Mouse (Mus musculus): Measurements from ENCODE around the gene Uggt1. TPM values are rescaled to one million over a fixed set of nuclear protein-coding genes. Genes with fewer than 3 reads are reported as not detected.

Uggt1 gene
- polyA plus RNA-seq, 1 experiment from 2014 or later = 15.8 TPM

DNA sequence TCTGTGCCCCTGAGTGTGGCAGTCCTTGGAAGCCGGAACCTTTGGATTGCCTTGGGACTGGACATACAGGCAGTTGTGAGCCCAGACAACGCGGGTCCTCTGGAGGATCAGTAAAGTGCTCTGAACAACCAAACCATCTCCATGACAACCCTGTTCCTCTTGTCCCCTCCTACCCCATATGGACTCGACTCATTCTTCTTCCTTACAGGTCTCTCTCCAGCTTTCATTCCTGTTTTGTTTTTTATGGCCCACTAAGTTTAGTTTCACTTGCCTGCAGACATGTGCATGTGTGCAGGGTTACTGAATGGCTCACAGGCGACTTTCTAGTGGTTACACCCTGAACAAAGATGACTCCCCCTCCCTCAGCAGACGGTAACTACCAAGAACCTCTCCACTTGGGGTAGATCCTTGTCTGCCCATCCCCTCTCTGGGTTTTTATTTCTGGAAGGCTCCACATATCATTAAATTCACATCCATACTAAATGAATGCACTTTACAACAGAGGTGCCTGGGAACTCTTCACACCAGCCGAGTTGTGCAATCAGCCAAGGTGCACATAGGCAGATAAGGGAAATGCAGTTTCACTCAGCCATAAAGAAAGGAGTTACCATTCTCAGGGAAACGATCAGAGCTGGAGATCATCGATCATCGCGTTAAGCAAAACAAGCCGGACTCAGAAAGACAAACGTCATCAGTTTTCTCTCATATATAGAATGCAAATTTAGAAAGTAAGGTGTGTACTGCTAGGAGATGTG, 31.3 kb upstream of the Uggt1 start:
- Histone ChIP-seq H3K9me3 (ENCODE audit: low read length) (no peaks in the 10 kb centered on the region), H3K27me3 (ENCODE audit: insufficient read depth, low read length) (no peaks in the 10 kb centered on the region), H3K27ac (ENCODE audit: low read depth) (no peak overlapping the region), H3K4me2 (ENCODE audit: low read depth, low read length) (no peak overlapping the region), H3K4me3 (ENCODE audit: low read depth, low read length) (no peak overlapping the region), H3K4me1 (ENCODE audit: insufficient read depth) (peaks cover 23% of the 10 kb centered on the region), H3K9ac (replicated peaks) (no peak overlapping the region), H3K36me3 (replicated peaks; ENCODE audit: insufficient read depth, low read length) (no peaks in the 10 kb centered on the region)
- TF ChIP-seq EP300 (IDR thresholded peaks at IDR 0.05; ENCODE audit: low read depth) (peak; percentile 45; the same call in 1 of the 2 replicates), CTCF (IDR thresholded peaks at IDR 0.05; ENCODE audit: low read depth) (no peak)
- no peak for ATAC-seq
- no peak for DNase-seq
- 55% methylated on average over 13 of the region's 13 CpGs for WGBS (ENCODE audit: insufficient replicate concordance)

DNA sequence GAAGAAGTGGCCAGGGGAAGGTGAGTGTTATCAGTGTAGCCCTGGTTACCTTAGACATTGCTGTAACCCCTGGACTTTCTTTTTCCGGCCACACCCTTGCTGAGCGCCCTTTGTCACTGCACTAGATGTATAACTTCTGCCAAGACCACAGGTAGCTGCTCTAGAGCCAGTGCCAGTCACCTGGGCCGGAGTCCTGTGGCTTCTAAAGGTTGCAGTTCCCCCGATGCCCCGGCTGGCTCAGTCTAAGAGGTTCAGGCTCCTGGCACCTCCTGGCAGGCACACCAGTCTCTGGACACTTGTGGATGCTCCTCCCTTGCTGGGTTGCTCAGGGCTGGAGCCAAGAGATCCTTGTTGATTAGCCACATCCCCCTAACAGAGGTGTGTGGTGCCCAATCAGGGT, 29.9 kb upstream of the Uggt1 start, which contains the start of gene Neurl3:
Gene Neurl3 (minus strand): TSS at position 225 of the 400 bp plus-strand sequence.
- peaks cover 28% of the 10 kb centered on the region for H3K4me1 ChIP-seq (ENCODE audit: insufficient read depth)
- WGBS (ENCODE audit: insufficient replicate concordance) = 66% methylated on average over 5 of the region's 5 CpGs
- H3K4me3 ChIP-seq (ENCODE audit: low read depth, low read length) = peak within 1 kb of the TSS; percentile 27
- TF ChIP-seq EP300 (IDR thresholded peaks at IDR 0.05; ENCODE audit: low read depth) = no peak
- no peak for TF ChIP-seq CTCF (IDR thresholded peaks at IDR 0.05; ENCODE audit: low read depth)
- ATAC-seq = no peak
- no peak within 1 kb of the TSS for H3K9ac ChIP-seq (replicated peaks)
- H3K4me2 ChIP-seq (ENCODE audit: low read depth, low read length) = peak within 1 kb of the TSS; percentile 57
- H3K27ac ChIP-seq (ENCODE audit: low read depth) = peak within 1 kb of the TSS; percentile 80; the same call in 1 of the 2 replicates
- no peaks in the 10 kb centered on the region for H3K9me3 ChIP-seq (ENCODE audit: low read length)
- no peaks in the 10 kb centered on the region for H3K36me3 ChIP-seq (replicated peaks; ENCODE audit: insufficient read depth, low read length)
- DNase-seq = no peak
- H3K27me3 ChIP-seq (ENCODE audit: insufficient read depth, low read length) = no peaks in the 10 kb centered on the region

DNA sequence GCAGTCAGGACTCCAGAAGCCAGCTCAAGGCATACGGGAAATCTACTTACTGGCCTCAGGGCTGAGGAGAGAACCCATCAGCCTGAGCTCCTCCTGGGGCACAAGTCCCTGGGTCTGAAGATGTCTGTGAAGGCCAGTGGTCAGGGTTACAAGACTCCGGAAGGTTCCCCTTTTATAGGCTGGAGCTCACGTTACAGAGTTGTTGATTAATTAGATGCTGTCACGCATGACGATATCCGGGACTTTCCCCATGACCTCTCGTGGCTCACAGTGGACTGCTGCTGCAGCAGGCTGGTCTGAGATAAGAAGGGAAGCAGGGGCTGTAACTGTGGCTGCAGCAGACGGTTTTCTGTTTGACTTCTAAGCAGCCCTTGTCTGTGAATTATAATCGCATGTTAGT, 28.8 kb upstream of the Uggt1 start:
- Histone ChIP-seq H3K9ac (replicated peaks) (peak overlapping the region; percentile 47), H3K36me3 (replicated peaks; ENCODE audit: insufficient read depth, low read length) (no peaks in the 10 kb centered on the region), H3K27ac (ENCODE audit: low read depth) (peak overlapping the region; percentile 80), H3K27me3 (ENCODE audit: insufficient read depth, low read length) (no peaks in the 10 kb centered on the region), H3K4me2 (ENCODE audit: low read depth, low read length) (peak overlapping the region; percentile 57), H3K4me1 (ENCODE audit: insufficient read depth) (peaks cover 28% of the 10 kb centered on the region), H3K9me3 (ENCODE audit: low read length) (no peaks in the 10 kb centered on the region), H3K4me3 (ENCODE audit: low read depth, low read length) (peak overlapping the region; percentile 32)
- DNase-seq (peak; percentile 46), ATAC-seq (peak; percentile 64)
- TF ChIP-seq EP300 (IDR thresholded peaks at IDR 0.05; ENCODE audit: low read depth) (peak; percentile 68), CTCF (IDR thresholded peaks at IDR 0.05; ENCODE audit: low read depth) (no peak)
- 7% methylated on average over 9 of the region's 9 CpGs for whole genome bisulfite sequencing (ENCODE audit: insufficient replicate concordance)

DNA sequence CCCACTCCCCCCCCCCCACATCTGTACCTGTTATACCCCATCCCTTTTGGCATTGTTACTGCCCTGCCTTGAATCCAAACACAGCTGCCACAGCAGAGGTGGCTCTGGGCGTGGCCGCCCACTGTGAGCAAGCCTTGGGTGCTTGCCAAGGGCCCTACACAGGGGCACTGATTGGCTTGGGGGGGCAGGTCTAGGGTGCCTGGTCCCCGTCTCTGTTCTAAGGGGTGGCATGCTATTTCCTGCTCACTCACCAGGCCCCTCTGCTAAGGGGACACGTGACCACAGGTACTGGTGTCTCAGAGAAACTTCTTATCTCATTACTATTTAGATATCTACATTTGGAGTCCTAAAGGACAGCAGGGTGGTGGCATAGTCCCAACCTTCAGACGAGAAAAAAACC, 28.0 kb upstream of the Uggt1 start:
- H3K9me3 ChIP-seq (ENCODE audit: low read length) = no peaks in the 10 kb centered on the region
- H3K4me1 ChIP-seq (ENCODE audit: insufficient read depth) = peaks cover 28% of the 10 kb centered on the region
- H3K4me3 ChIP-seq (ENCODE audit: low read depth, low read length) = peak overlapping the region; percentile 32
- DNase-seq (no peak), ATAC-seq (0 out of 2 replicates have a peak, but pooled peaks have one; percentile 16)
- peak overlapping the region; percentile 47 for H3K9ac ChIP-seq (replicated peaks)
- H3K27ac ChIP-seq (ENCODE audit: low read depth) = peak overlapping the region; percentile 80
- H3K27me3 ChIP-seq (ENCODE audit: insufficient read depth, low read length) = no peaks in the 10 kb centered on the region
- no peaks in the 10 kb centered on the region for H3K36me3 ChIP-seq (replicated peaks; ENCODE audit: insufficient read depth, low read length)
- no peak for TF ChIP-seq EP300 (IDR thresholded peaks at IDR 0.05; ENCODE audit: low read depth)
- TF ChIP-seq CTCF (IDR thresholded peaks at IDR 0.05; ENCODE audit: low read depth) = no peak
- 25% methylated on average over 5 of the region's 5 CpGs for WGBS (ENCODE audit: insufficient replicate concordance)
- peak overlapping the region; percentile 57 for H3K4me2 ChIP-seq (ENCODE audit: low read depth, low read length)

DNA sequence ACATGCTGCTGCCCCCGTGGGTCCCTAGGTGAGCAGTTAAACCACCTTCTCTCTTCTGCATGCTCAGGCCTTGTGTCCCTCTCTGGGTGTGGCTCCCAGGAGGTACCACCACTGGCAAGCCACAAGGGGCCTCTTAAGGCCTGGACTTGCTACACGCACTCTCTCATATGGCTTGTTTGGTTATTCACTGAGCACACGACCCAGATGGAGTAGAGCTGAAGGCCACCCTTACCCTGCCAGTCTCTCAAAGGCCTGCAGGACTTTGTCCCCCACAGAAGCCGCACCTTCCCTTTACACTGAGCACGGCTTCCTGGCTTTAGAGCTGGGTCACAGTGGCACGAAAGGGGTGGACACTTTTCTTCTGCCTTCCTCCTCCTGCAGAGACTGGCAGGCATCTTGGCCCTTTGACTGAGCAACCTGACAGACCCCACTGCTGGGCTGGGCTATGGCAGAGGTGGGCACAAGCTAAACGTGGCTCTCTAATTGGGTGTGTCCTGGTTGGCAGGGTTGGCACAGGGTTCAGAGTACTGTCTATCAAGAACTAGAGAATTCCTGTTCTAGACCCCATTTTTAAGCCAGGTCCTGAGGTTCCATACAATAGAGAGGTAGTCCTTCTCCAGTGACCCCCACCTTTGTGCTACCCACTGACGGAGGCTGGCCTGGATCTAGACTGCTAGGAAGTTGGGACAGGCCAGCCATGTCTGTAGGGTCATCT, 27.2 kb upstream of the Uggt1 start:
- ATAC-seq = no peak
- peak overlapping the region; percentile 15 for H3K4me3 ChIP-seq (ENCODE audit: low read depth, low read length)
- peaks cover 28% of the 10 kb centered on the region for H3K4me1 ChIP-seq (ENCODE audit: insufficient read depth)
- TF ChIP-seq EP300 (IDR thresholded peaks at IDR 0.05; ENCODE audit: low read depth) (no peak), CTCF (IDR thresholded peaks at IDR 0.05; ENCODE audit: low read depth) (no peak)
- H3K36me3 ChIP-seq (replicated peaks; ENCODE audit: insufficient read depth, low read length) = no peaks in the 10 kb centered on the region
- no peak overlapping the region for H3K9ac ChIP-seq (replicated peaks)
- H3K4me2 ChIP-seq (ENCODE audit: low read depth, low read length) = peak overlapping the region; percentile 57
- no peaks in the 10 kb centered on the region for H3K9me3 ChIP-seq (ENCODE audit: low read length)
- H3K27me3 ChIP-seq (ENCODE audit: insufficient read depth, low read length) = no peaks in the 10 kb centered on the region
- no peak for DNase-seq
- peak overlapping the region; percentile 80 for H3K27ac ChIP-seq (ENCODE audit: low read depth)
- WGBS (ENCODE audit: insufficient replicate concordance) = 35% methylated on average over 8 of the region's 8 CpGs

DNA sequence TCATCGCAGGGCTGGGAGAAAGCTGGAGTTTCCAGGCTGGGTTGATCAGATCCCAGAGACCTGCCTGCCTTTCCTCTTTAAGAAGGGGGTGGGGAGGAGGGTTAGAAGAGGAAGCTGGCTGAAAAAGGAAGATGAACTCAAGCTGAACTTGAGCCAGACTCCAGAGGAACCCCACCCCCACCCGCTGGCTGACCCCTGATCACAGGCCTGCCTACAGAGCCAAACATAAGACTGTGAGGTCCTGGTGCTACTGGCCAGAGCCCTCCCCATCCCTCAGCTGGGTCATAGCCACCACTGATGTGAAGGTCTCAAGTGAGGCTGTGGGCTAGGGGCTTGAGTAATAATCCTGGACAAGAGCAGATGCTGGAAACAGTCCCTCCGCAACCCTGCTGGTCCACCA, 26.1 kb upstream of the Uggt1 start:
- Histone ChIP-seq H3K9ac (replicated peaks) (no peak overlapping the region), H3K4me2 (ENCODE audit: low read depth, low read length) (peak overlapping the region; percentile 57), H3K27ac (ENCODE audit: low read depth) (peak overlapping the region; percentile 80), H3K4me1 (ENCODE audit: insufficient read depth) (peaks cover 28% of the 10 kb centered on the region), H3K9me3 (ENCODE audit: low read length) (no peaks in the 10 kb centered on the region), H3K4me3 (ENCODE audit: low read depth, low read length) (no peak overlapping the region), H3K36me3 (replicated peaks; ENCODE audit: insufficient read depth, low read length) (no peaks in the 10 kb centered on the region), H3K27me3 (ENCODE audit: insufficient read depth, low read length) (no peaks in the 10 kb centered on the region)
- no peak for TF ChIP-seq CTCF (IDR thresholded peaks at IDR 0.05; ENCODE audit: low read depth)
- no peak for TF ChIP-seq EP300 (IDR thresholded peaks at IDR 0.05; ENCODE audit: low read depth)
- DNase-seq (peak; percentile 57), ATAC-seq (peak; percentile 29; the same call in 1 of the 2 replicates)
- 26% methylated on average over 3 of the region's 3 CpGs for WGBS (ENCODE audit: insufficient replicate concordance)
